Mouse (Mus musculus): ENCODE results near the gene Bank1.

Gene Bank1

GRCm38 (mm10) chr3:136251578-136251977 is 74.3 kb downstream of the Bank1 start:
- DNase-seq, result no peak

GRCm38 (mm10) chr3:136247331-136247730 is 78.5 kb downstream of the Bank1 start:
- DNase-seq, result no peak

DNA sequence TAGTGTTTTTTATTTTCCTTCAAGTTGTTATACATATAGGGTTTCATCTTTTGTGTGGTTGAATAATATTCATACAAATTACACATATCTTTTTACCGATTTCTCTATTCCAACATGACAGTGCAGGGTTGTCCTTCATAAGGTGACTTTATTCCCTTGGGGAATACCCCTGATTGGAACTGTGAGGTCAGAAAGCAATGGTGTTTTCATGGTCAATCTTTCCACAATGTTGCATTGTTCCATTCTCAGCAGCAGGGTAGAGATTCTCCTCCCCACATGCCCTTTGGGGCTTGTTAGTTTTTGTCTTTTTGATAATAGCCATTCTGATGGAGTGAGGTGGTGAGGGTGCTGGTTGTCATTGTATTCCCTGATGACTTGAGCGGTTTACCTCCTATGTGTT is 80.9 kb downstream of the Bank1 start:
- DNase-seq, result no peak

DNA sequence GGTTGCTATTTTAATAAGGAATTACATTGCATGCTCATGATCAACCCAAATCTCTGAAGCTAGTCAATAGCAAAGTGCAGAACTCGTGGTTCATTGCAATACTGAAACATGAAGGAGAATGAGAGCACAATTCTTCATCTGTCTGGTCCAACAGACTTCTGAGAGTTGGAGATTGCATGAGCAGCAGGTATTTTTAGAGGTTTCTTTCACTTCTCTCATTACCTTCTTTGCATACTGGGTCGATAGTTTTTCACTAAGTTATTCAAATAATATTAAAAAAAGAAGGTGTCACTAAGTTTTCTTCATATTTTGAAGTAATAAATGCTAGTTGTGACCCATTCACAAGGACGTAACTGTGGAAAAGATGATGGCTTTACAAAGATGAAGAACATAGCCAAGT is 87.1 kb downstream of the Bank1 start:
- DNase-seq, result no peak

DNA sequence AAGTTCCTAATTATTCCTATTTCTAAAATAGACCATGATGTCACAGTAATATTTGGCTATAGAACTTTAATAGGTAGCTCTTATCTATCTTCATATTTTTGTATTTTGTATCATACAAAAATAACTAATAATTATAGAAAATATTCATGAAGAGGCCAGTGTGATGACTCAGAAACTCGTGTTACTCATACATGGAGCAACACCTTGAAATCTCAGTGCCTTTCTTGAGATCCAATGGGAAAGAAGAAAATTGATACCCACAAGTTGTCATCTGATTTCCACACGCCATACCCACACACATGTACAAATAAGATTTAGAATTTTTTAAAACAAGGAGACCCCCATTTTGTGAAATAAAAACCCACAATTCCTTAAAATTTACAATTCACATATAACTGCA is 92.4 kb downstream of the Bank1 start:
- no peak for DNase-seq

DNA sequence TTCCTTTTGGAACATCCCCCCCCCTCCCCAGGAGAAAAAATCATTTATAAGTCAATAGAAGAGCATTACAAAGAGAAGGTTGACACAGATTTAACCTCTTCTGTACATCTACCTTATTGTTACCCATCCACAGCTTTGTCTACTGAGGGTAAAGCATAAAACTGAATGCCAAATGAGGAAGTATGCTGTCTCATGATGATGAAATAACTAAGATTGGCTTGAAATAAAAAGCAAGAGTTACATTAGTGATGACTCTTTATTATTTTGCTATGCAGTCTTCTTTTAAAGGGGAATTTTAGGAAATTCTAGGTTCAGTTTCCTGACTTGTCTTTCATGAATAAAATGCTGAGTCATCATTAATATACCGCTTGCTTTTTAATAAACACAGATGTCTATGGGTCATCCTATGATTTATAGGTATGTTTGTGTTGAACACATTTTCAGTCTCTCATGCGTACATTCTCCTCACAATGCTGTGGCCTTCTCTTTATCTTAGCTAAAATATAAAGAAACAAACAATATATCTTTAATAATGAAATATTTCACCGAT is 95.2 kb downstream of the Bank1 start:
- no peak for DNase-seq

DNA sequence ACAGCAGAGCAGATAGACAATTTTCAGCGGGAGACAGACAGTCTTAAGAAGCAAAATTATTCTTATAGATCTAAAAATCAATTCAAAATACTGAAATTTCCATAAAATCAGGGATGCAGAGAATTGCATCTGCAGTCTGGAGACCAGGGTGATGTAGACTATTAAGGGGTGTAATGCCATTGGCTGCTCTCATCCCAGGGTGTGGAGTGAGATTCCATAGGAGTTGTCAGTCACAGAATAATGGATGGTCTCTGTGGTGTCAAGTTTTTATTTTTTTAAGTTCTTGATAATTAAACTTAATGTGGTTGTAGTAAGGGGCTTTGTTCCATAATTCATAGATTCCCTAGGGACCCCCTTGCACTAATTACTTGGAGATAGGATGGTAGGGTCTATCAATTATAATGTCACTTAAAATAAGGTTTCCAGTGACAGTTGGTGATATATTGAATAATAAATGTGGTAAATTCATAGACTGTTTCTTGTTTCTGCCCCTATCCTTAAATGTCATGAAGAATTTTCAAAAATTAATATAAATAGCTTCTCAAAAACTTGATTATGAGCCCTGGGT is 136.1 kb downstream of the Bank1 start:
- no peak for DNase-seq

GRCm38 (mm10) chr3:136186548-136187113 is 139.2 kb downstream of the Bank1 start:
- no peak for DNase-seq

DNA sequence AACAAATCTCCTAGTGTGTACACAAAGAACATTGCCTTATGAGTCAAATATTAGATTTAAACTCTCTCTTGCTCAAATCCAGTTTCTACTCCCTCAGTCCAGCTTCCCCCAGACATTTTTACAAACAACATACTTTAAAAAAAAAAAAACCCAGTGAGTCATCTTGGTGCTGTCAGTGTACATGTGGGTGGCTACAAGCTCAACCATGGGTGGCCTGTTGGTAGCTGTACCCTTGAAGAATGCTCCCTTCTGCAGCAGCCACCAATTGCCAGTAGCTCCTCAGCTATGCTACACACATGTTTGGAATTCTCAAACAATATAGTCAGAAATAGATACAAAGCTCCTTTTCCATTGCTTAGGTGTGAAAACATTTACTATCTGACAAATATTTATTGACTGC is 154.2 kb downstream of the Bank1 start:
- no peak for DNase-seq

- DNase-seq, result no peak
Observed at GRCm38 (mm10) chr3:136168071-136168470, 157.8 kb downstream of the Bank1 start.

DNA sequence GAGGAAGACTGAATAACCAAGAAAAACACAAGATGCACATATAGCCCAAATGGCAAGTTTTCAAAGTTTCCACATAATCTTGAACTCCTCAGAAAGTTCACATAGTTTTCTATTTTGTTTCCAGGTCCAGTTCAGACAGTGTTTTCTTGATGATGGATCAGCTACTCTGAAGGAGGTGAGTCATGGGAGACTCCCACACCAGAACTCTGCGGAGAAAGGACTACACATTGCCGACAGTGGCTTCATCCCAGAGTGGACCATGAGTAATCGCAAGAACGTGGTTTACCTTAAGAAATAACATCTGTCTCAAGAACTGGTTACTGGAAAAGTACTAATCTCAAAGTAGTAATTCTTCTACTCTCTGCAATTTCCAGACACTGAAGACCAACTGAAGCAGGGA is 159.2 kb downstream of the Bank1 start:
- no peak for DNase-seq

DNA sequence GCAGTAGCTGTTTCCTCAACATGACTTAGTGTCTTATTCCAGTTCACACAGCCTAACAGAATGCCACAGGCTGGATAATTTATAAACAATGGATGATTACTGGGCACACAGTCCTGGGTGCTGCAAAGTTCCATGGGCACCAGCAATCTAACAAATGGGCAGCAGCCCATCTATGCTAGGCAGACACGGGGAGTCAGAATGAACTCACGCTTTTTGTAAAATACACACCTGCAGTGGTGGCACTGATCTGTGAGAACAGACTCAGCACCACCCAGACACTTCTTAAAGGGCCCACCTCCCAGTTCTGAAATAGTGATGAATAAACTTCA is 159.9 kb downstream of the Bank1 start:
- DNase-seq, result no peak

DNA sequence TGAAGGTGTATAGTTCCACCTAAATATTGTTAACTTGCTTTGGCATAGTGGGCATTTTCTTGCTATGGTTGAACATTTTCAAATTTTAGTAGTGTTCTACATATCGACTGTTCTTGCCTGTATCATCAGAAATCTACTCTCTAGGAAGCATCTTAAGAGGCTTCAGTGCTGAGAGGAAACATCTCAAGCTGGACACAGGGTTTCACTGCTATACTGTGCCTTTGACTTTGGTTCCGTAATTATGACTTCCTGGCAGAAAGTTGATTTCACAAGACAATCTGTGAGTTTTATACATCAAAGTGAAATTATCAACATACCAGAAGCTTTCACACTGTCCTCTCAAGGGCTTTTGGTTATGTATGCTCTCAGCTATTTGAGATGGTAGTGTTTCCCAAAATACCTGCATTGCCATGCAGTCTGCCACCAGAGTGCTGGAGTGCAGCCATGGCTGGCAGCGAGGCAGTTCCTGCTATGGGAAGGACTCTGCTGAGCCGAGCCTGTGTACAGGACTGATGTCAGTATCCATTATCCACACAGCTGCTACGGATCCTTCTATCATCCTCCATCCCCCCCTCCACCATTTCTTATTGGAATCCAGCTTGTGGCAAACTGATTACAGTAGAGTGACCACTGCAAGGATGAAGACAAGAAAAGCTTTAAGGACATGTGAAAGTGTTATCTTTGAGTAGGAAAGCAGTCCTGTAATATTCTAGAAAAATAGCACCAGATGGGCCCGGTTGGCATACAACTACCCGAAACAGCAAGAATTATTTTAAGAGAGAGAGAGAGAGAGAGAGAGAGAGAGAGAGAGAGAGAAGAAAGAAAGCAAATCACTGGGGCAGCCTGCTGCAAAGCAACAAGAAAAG is 160.5 kb downstream of the Bank1 start:
- no peak for DNase-seq

DNA sequence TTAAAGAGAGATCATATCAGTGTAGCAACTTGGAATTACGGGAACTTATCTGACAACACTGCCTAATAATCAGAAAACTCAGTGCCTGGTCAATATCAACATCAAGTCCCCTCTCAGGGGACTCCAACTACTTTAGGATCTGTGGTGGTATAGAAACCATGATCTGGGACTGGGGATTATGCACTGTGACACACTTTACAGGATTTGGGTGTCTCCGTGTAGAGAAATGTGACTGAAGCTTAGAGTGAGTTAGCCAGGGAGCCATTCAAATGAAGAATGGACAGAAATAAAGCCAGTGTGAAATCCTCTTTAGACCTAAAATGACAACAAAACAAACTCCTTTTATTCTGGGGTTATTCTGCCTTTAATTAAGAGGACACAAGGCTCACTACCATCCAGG is 167.8 kb downstream of the Bank1 start:
- DNase-seq, result no peak

GRCm38 (mm10) chr3:136155555-136155954 is 170.3 kb downstream of the Bank1 start:
- DNase-seq, result no peak

GRCm38 (mm10) chr3:136150886-136151285 is 175.0 kb downstream of the Bank1 start:
- DNase-seq, result no peak

- no peak for DNase-seq
Observed at GRCm38 (mm10) chr3:136147166-136147565, 178.7 kb downstream of the Bank1 start.

- DNase-seq, result no peak
Observed at GRCm38 (mm10) chr3:136132013-136132412, 193.9 kb downstream of the Bank1 start.

GRCm38 (mm10) chr3:136115478-136116215 is 210.2 kb downstream of the Bank1 start:
- no peak for DNase-seq

- DNase-seq, result no peak
Observed at GRCm38 (mm10) chr3:136109411-136110139, 216.3 kb downstream of the Bank1 start.

DNA sequence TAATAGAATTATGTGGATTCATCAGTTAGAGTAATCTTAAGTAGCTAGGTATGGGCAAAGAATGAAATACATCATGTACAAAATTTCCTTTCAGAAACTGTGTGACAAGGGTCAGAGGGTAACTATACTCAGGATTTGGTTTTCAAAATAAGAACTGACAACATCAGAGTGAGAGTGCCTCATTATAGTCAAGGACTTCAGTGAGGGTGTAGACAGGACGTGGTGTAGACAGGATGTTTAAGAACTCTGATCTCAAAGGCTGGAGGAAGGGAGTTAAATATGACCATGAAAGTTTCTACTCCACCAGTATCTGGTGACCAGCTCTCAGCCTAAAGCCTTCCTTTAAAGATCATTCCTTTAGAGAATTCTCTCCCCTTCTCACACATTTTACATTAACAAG is 219.4 kb downstream of the Bank1 start:
- no peak for DNase-seq

DNA sequence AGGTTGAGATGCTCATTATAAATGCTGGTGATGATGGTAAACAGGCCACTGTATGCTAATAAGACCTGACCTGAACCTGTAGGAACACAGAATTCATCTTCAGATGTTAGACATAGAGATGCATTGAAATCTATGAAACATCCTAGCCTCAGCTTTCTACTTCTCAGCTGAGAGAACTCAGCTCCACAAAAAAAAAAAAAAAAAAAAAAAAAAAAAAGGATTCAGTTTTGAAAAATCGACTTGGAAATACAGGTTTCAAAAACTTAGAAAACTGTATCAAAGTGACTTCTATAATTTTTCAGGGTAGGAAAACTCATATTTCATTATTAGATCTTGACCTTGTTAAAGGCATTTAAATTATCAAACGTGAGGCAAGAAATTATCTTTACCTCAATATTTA is 222.5 kb downstream of the Bank1 start:
- DNase-seq, result no peak
